Mouse (Mus musculus) heart, embryonic 15.5 days (tissue): Measurements from ENCODE around the gene Clnk. TPM values are rescaled to one million over a fixed set of nuclear protein-coding genes. Genes with fewer than 3 reads are reported as not detected.

Experiments used
- ATAC-seq: fragments of 200-750 bp; cut with Nextera tagmentation; replicated peaks from 2 replicates; pipeline ENCODE4 v1.8.0; 2017; ENCODE audit warnings: low read depth, moderate TSS enrichment; ENCODE audit not compliant: insufficient number of reproducible peaks, insufficient read depth, low FRiP score
- H3K27ac ChIP-seq: fragments of 300-500 bp; sonication (generic); 2 replicates; pipeline ENCODE4 v1.5.1; 2015; ENCODE audit warnings: mild to moderate bottlenecking, inconsistent platforms
- H3K27me3 ChIP-seq: fragments of 300-500 bp; sonication (generic); 2 replicates; pipeline ENCODE4 v1.6.1; 2015; ENCODE audit warnings: inconsistent platforms
- H3K36me3 ChIP-seq: fragments of 300-500 bp; sonication (generic); 2 replicates; pipeline ENCODE4 v1.6.1; 2015; ENCODE audit warnings: mild to moderate bottlenecking, inconsistent platforms
- H3K4me1 ChIP-seq: fragments of 300-500 bp; sonication (generic); replicated peaks from 2 replicates; pipeline ENCODE4 v1.6.1; 2015; ENCODE audit warnings: inconsistent platforms
- H3K4me2 ChIP-seq: fragments of 300-500 bp; sonication (generic); 2 replicates; pipeline ENCODE4 v1.6.1; 2015; ENCODE audit warnings: inconsistent platforms, mild to moderate bottlenecking, moderate library complexity
- H3K4me3 ChIP-seq: fragments of 300-500 bp; sonication (generic); 2 replicates; pipeline ENCODE4 v1.5.1; 2015; ENCODE audit warnings: mild to moderate bottlenecking, inconsistent platforms
- H3K9ac ChIP-seq: fragments of 300-500 bp; sonication (generic); 2 replicates; pipeline ENCODE4 v1.6.1; 2015; ENCODE audit warnings: mild to moderate bottlenecking, inconsistent platforms
- H3K9me3 ChIP-seq: fragments of 300-500 bp; sonication (generic); replicated peaks from 2 replicates; pipeline ENCODE4 v1.6.1; 2016; ENCODE audit warnings: inconsistent platforms
- WGBS: fragments of 180-500 bp; shearing (Covaris S2); methylation state at CpG from one replicate; pipeline ENCODE4 v1.1.7; 2015; ENCODE audit warnings: mixed read lengths; 5-methylcytosine and 5-hydroxymethylcytosine counted together
- polyA plus RNA-seq: library from polyadenylated mRNA; unstranded; fragments of >200 nt; fragmentation: Nextera tagmentation; extraction: Ambion mirVana; gene quantifications from 2 replicates; pipeline ENCODE4 v1.2.1, GENCODE M21; 2015

Clnk gene
- polyA plus RNA-seq, 1 experiment from 2014 or later = not detected

GRCm38 (mm10) chr5:38845529-38845928 is 31.1 kb downstream of the Clnk start:
- Histone ChIP-seq H3K9me3 (no peaks in the 10 kb centered on the region), H3K36me3 (no peaks in the 10 kb centered on the region), H3K4me1 (no peaks in the 10 kb centered on the region), H3K27me3 (no peaks in the 10 kb centered on the region), H3K4me2 (no peak overlapping the region), H3K9ac (no peak overlapping the region), H3K27ac (no peak overlapping the region), H3K4me3 (no peak overlapping the region)
- ATAC-seq = no peak
- 23% methylated on average over 3 of the region's 3 CpGs for WGBS

DNA sequence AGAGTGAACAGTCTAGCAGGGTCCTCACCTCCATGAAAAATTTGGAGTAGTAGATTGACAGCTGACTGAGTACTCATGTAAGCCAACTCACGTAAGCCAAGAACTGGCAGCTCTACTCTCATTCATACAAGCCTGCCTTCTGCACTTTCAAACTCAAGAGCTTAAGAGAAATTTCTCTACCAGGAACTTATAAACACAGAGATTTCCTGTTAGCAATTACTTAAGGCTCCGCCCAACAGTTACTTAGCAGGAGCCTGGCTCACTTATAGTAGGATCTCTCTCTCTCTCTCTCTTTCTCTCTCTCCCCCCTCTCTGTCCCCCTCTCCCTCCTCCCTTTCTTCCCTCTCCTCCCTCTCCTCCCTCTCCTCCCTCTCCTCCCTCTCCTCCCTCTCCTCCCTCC is 32.3 kb downstream of the Clnk start:
- no peaks in the 10 kb centered on the region for H3K4me1 ChIP-seq
- WGBS = 75% methylated on average over 2 of the region's 2 CpGs
- H3K9me3 ChIP-seq = no peaks in the 10 kb centered on the region
- H3K27ac ChIP-seq = no peak overlapping the region
- H3K36me3 ChIP-seq = no peaks in the 10 kb centered on the region
- no peaks in the 10 kb centered on the region for H3K27me3 ChIP-seq
- ATAC-seq = no peak
- H3K9ac ChIP-seq = no peak overlapping the region
- H3K4me2 ChIP-seq = no peak overlapping the region
- no peak overlapping the region for H3K4me3 ChIP-seq

GRCm38 (mm10) chr5:38839981-38840380 is 36.6 kb downstream of the Clnk start:
- no peak overlapping the region for H3K4me3 ChIP-seq
- H3K4me2 ChIP-seq = no peak overlapping the region
- H3K4me1 ChIP-seq = no peaks in the 10 kb centered on the region
- no peaks in the 10 kb centered on the region for H3K36me3 ChIP-seq
- no peak for ATAC-seq
- H3K27ac ChIP-seq = no peak overlapping the region
- no peaks in the 10 kb centered on the region for H3K27me3 ChIP-seq
- no peaks in the 10 kb centered on the region for H3K9me3 ChIP-seq
- H3K9ac ChIP-seq = no peak overlapping the region
- WGBS = 97% methylated on average over 1 of the region's 1 CpGs

GRCm38 (mm10) chr5:38827310-38827709 is 49.3 kb downstream of the Clnk start:
- no peaks in the 10 kb centered on the region for H3K27me3 ChIP-seq
- ATAC-seq = no peak
- no peak overlapping the region for H3K4me3 ChIP-seq
- 68% methylated on average over 6 of the region's 6 CpGs for WGBS
- H3K4me2 ChIP-seq = no peak overlapping the region
- H3K9ac ChIP-seq = no peak overlapping the region
- no peaks in the 10 kb centered on the region for H3K36me3 ChIP-seq
- no peaks in the 10 kb centered on the region for H3K4me1 ChIP-seq
- no peak overlapping the region for H3K27ac ChIP-seq
- H3K9me3 ChIP-seq = no peaks in the 10 kb centered on the region

DNA sequence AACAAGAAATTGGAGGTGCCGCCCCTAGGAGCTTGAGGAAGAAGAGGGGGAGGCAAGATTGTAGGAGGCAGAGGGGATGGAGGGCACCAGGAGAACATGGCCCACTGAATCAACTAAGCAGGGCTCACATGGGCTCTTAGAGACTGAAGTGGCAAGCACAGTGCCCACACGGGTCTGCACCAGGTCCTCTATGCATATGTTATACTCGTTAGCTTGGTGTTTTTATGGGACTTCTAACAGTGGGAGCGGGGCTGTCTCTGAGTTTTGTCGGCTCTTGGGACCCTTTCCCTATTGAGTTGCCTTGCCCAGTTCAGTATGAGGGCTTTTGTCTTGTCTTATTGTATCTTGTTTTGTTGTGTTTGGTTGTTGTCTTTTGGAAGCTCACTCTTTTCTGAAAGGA is 50.0 kb downstream of the Clnk start:
- WGBS = 91% methylated on average over 5 of the region's 5 CpGs
- no peak for ATAC-seq
- no peak overlapping the region for H3K27ac ChIP-seq
- no peaks in the 10 kb centered on the region for H3K4me1 ChIP-seq
- H3K9me3 ChIP-seq = no peaks in the 10 kb centered on the region
- H3K36me3 ChIP-seq = no peaks in the 10 kb centered on the region
- no peak overlapping the region for H3K4me3 ChIP-seq
- H3K9ac ChIP-seq = no peak overlapping the region
- H3K4me2 ChIP-seq = no peak overlapping the region
- H3K27me3 ChIP-seq = no peaks in the 10 kb centered on the region

- ATAC-seq = no peak
- WGBS = 66% methylated on average over 14 of the region's 14 CpGs
- H3K4me1 ChIP-seq = no peaks in the 10 kb centered on the region
These were observed 52.3 kb downstream of the Clnk start for GRCm38 (mm10) chr5:38824132-38824965.

GRCm38 (mm10) chr5:38813391-38814109 is 63.1 kb downstream of the Clnk start:
- no peak overlapping the region for H3K27ac ChIP-seq
- H3K27me3 ChIP-seq = no peaks in the 10 kb centered on the region
- no peaks in the 10 kb centered on the region for H3K9me3 ChIP-seq
- no peaks in the 10 kb centered on the region for H3K4me1 ChIP-seq
- H3K9ac ChIP-seq = no peak overlapping the region
- no peak for ATAC-seq
- H3K4me2 ChIP-seq = no peak overlapping the region
- 57% methylated on average over 9 of the region's 9 CpGs for WGBS
- no peaks in the 10 kb centered on the region for H3K36me3 ChIP-seq
- no peak overlapping the region for H3K4me3 ChIP-seq

More at GRCm38 (mm10) chr5:38824132-38824965, 52.3 kb downstream of the Clnk start:
- Histone ChIP-seq H3K9me3 (no peaks in the 10 kb centered on the region), H3K4me2 (no peak overlapping the region), H3K27me3 (no peaks in the 10 kb centered on the region), H3K4me3 (no peak overlapping the region), H3K36me3 (no peaks in the 10 kb centered on the region), H3K9ac (no peak overlapping the region), H3K27ac (no peak overlapping the region)

- Histone ChIP-seq H3K9ac (no peak overlapping the region), H3K4me3 (no peak overlapping the region), H3K4me2 (no peak overlapping the region), H3K27ac (no peak overlapping the region), H3K36me3 (no peaks in the 10 kb centered on the region), H3K4me1 (no peaks in the 10 kb centered on the region), H3K27me3 (no peaks in the 10 kb centered on the region), H3K9me3 (no peaks in the 10 kb centered on the region)
- ATAC-seq = no peak
- WGBS = 80% methylated on average over 7 of the region's 7 CpGs
These were observed 63.7 kb downstream of the Clnk start for GRCm38 (mm10) chr5:38812916-38813315.

GRCm38 (mm10) chr5:38812386-38812785 is 64.2 kb downstream of the Clnk start:
- H3K4me1 ChIP-seq = no peaks in the 10 kb centered on the region
- WGBS = 55% methylated on average over 7 of the region's 7 CpGs
- no peak overlapping the region for H3K9ac ChIP-seq
- no peaks in the 10 kb centered on the region for H3K27me3 ChIP-seq
- no peaks in the 10 kb centered on the region for H3K36me3 ChIP-seq
- H3K9me3 ChIP-seq = no peaks in the 10 kb centered on the region
- ATAC-seq = no peak
- no peak overlapping the region for H3K4me2 ChIP-seq
- no peak overlapping the region for H3K27ac ChIP-seq
- no peak overlapping the region for H3K4me3 ChIP-seq

DNA sequence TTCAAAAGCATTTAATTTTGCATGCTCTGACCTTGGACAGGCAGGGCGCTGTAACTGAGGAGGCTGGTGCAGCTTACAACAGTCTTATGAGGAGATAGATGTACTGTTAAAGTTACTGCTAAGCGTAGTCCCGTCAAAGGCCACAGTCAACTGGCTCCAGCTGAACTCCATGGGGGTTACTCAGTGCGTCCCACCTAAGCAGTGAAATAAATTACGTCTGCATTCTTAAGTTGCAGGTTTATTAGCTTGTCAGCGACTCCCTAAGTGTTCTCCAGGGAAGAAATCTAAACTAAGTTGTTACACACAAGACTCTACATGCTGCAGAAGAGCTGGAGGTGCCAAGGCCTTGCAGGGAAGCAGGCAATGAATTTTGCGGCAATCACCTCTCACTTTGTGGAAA is 77.7 kb downstream of the Clnk start:
- no peak overlapping the region for H3K27ac ChIP-seq
- H3K9ac ChIP-seq = no peak overlapping the region
- WGBS = 74% methylated on average over 7 of the region's 7 CpGs
- H3K4me3 ChIP-seq = no peak overlapping the region
- H3K36me3 ChIP-seq = no peaks in the 10 kb centered on the region
- ATAC-seq = no peak
- no peaks in the 10 kb centered on the region for H3K27me3 ChIP-seq
- H3K4me2 ChIP-seq = no peak overlapping the region
- H3K9me3 ChIP-seq = no peaks in the 10 kb centered on the region
- no peaks in the 10 kb centered on the region for H3K4me1 ChIP-seq

- WGBS = 52% methylated on average over 11 of the region's 11 CpGs
- no peak overlapping the region for H3K27ac ChIP-seq
- H3K9me3 ChIP-seq = no peaks in the 10 kb centered on the region
- no peak overlapping the region for H3K9ac ChIP-seq
- H3K4me2 ChIP-seq = no peak overlapping the region
- H3K4me1 ChIP-seq = no peaks in the 10 kb centered on the region
- no peak overlapping the region for H3K4me3 ChIP-seq
- no peak for ATAC-seq
- H3K27me3 ChIP-seq = no peaks in the 10 kb centered on the region
- no peaks in the 10 kb centered on the region for H3K36me3 ChIP-seq
These were observed 81.5 kb downstream of the Clnk start for GRCm38 (mm10) chr5:38795139-38795538.
